Mouse (Mus musculus): Measurements from ENCODE around the gene Mtg1.

DNA sequence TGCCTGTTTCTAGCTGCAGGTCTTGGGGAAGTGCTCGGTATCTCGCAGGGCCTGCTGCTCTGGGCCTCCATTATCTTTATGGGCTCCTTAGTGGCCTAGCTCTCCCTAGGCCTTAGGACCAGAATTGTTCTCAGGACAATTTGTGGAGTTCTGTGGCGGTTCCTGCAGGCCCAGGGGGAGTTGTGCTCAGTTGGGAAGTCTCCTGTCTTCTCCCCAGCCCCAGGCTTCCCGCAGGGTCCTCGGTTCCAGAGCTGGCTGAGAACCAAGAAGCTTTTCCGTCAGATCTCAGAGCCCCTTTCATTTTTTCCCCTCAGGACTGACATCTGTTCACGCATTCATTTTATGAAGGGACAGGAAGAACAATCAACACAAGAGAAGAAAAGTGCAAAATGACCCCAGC, 27.3 kb downstream of the Mtg1 start, which contains the start of gene Olfr522:
- TF ChIP-seq CTCF (IDR thresholded peaks at IDR 0.05; ENCODE audit: low read depth): no peak
- no peak for TF ChIP-seq EP300 (IDR thresholded peaks at IDR 0.05; ENCODE audit: low read depth)
